Comparison of ENCODE assay signal across 8 mouse cellular contexts in genomic region chr2:20672803-20673603, GRCm38 (mm10).
DNase-seq lines count a peak whose midpoint lies in the region; ATAC-seq and TF ChIP-seq lines count a peak whose summit lies in the region.

No protein-coding gene starts in this region.

- no peak overlapping the region for H3K27ac ChIP-seq in thymus, adult 2 months (ENCODE audit: control insufficient read depth, insufficient read depth, low read length)
- H3K27ac ChIP-seq in kidney, postnatal 0 days: no peak overlapping the region
- no peak overlapping the region for H3K27ac ChIP-seq in liver, embryonic 11.5 days (ENCODE audit: low read depth, low read length)

- no peak overlapping the region for H3K4me3 ChIP-seq in thymus, adult 2 months (ENCODE audit: control insufficient read depth, insufficient read depth, low read length)
- H3K4me3 ChIP-seq in kidney, postnatal 0 days (replicated peaks; ENCODE audit: low read depth, low read length): no peak overlapping the region
- no peak overlapping the region for H3K4me3 ChIP-seq in liver, embryonic 11.5 days (ENCODE audit: low read depth, low read length)

- ATAC-seq in kidney, postnatal 0 days (replicated peaks; ENCODE audit: low FRiP score, low read depth): peak; percentile 34; the same call in 1 of the 2 replicates
- peak; percentile 41; the same call in 1 of the 2 replicates for ATAC-seq in liver, embryonic 11.5 days (replicated peaks; ENCODE audit: low FRiP score)

- H3K9me3 ChIP-seq in kidney, postnatal 0 days (replicated peaks; ENCODE audit: low read length): no peaks in the 10 kb centered on the region
- H3K9me3 ChIP-seq in liver, embryonic 11.5 days (ENCODE audit: control insufficient read depth, low read length): no peaks in the 10 kb centered on the region

- DNase-seq in thymus, adult 2 months: peak; percentile 14
- DNase-seq in thymus, adult 18-20 months: no peak
- DNase-seq in cerebellum, postnatal 36 days: peak; percentile 58 to 66
- DNase-seq in gastrocnemius, adult 8-10 months (ENCODE audit: low spot score in 2 of 2): peak; percentile 10 to 30
- DNase-seq in kidney, postnatal 0 days (ENCODE audit: low spot score): peak; percentile 84
- DNase-seq in liver, embryonic 11.5 days (ENCODE audit: low spot score): no peak
- DNase-seq in ovary, postnatal 14 days (ENCODE audit: low spot score): peak; percentile 39
- DNase-seq in Muller cell, postnatal 12 days (ENCODE audit: inconsistent ontology term): no peak

- TF ChIP-seq CTCF in thymus, adult 2 months (IDR thresholded peaks at IDR 0.05; ENCODE audit: borderline replicate concordance, control insufficient read depth, extremely low read depth, insufficient read depth, low read length, poor library complexity): no peak
- peak; percentile 96 for TF ChIP-seq CTCF in kidney, postnatal 0 days (IDR thresholded peaks at IDR 0.05; ENCODE audit: low read depth)

- no peaks in the 10 kb centered on the region for H3K27me3 ChIP-seq in thymus, adult 2 months (ENCODE audit: control insufficient read depth, insufficient read depth, low read length)
- H3K27me3 ChIP-seq in kidney, postnatal 0 days (ENCODE audit: insufficient read depth, low read length): no peaks in the 10 kb centered on the region
- no peaks in the 10 kb centered on the region for H3K27me3 ChIP-seq in liver, embryonic 11.5 days (replicated peaks; ENCODE audit: control insufficient read depth, insufficient read depth, low read length)

- H3K4me2 ChIP-seq in kidney, postnatal 0 days (ENCODE audit: low read length): no peak overlapping the region
- H3K4me2 ChIP-seq in liver, embryonic 11.5 days: no peak overlapping the region

- WGBS in thymus, adult 2 months: 69% methylated on average over 9 of the region's 9 CpGs
- 67% methylated on average over 9 of the region's 9 CpGs for WGBS in kidney, postnatal 0 days
- WGBS in liver, embryonic 11.5 days: 68% methylated on average over 9 of the region's 9 CpGs

- H3K36me3 ChIP-seq in thymus, adult 2 months (ENCODE audit: control insufficient read depth, insufficient read depth, low read length): no peaks in the 10 kb centered on the region
- H3K36me3 ChIP-seq in kidney, postnatal 0 days (ENCODE audit: insufficient read depth, low read length): no peaks in the 10 kb centered on the region
- no peaks in the 10 kb centered on the region; the same call in 1 of the 2 replicates for H3K36me3 ChIP-seq in liver, embryonic 11.5 days (ENCODE audit: control insufficient read depth, insufficient read depth, low read length)

- no peak overlapping the region for H3K9ac ChIP-seq in kidney, postnatal 0 days (ENCODE audit: low read depth, low read length)
- no peak overlapping the region for H3K9ac ChIP-seq in liver, embryonic 11.5 days (ENCODE audit: low read depth, low read length)

- no peak for TF ChIP-seq POLR2A in thymus, adult 2 months (IDR thresholded peaks at IDR 0.05; ENCODE audit: control insufficient read depth, extremely low read depth, insufficient read depth, low read length, poor library complexity)

- H3K4me1 ChIP-seq in thymus, adult 2 months (replicated peaks; ENCODE audit: control insufficient read depth, insufficient read depth, low read length): no peaks in the 10 kb centered on the region
- H3K4me1 ChIP-seq in kidney, postnatal 0 days (replicated peaks; ENCODE audit: insufficient read depth, low read length): no peaks in the 10 kb centered on the region
- H3K4me1 ChIP-seq in liver, embryonic 11.5 days (replicated peaks; ENCODE audit: control insufficient read depth, insufficient read depth, low read length): no peaks in the 10 kb centered on the region

Comparison
In these comparisons a context has a peak if more than half of its experiments do, and no peak if none do; other contexts are left out.
1. DNase-seq: peak in thymus, adult 2 months (single experiment), cerebellum, postnatal 36 days (2 of 2), gastrocnemius, adult 8-10 months (2 of 2), kidney, postnatal 0 days (single experiment) and ovary, postnatal 14 days (single experiment); none in thymus, adult 18-20 months (0 of 2), liver, embryonic 11.5 days (single experiment) and Muller cell, postnatal 12 days (single experiment).